In the genomic region with DNA sequence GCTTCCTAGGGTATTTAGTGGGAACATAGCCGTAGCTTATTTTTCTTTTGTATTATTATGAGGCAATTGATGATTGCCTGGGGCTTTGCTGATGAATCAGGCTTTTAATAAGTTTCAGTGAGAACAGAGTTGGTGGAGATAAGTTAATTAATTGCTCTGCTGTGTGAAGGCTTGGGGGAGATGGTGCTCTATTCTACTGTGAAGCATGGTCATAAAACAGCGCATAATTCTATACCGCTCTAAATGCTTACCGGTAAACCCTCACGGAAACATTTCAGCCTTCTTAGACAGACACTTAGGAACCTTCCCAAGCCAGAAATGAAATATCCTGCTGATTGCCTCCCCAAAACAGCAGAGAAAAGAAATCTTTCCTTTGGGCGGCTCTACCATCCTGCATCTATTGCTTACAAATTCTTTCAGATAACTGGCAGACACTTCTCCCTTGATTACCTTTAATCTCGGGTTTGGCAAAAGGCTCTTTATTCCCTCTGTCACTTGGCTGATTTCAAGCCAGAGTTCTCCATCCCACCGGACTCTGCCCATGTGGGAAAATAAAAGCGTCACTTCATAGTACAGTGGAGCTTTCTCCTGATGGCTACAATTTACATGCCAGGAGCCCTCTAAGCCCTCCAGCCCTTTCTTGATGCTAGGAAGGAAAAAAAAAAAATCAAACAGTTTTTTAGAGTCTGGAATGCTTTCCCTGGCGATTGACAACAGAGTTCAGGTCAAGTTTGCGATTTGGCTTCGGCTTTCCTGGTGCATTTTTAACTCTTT, we compare ENCODE assay signal across 12 mouse cellular contexts. TPM values are rescaled to one million over a fixed set of nuclear protein-coding genes. Genes with fewer than 3 reads are reported as not detected.
DNase-seq lines count a peak whose midpoint lies in the region; ATAC-seq and TF ChIP-seq lines count a peak whose summit lies in the region.
"Had no signal": no experiment of that assay in that cellular context is flagged by ENCODE, and none has a peak within 500 bp of the region (broad histone marks: within the 10 kb centered on the region; RNA-seq: fewer than 3 reads in every experiment).

No protein-coding gene starts in this region.

- 0 out of 2 replicates have a peak overlapping the region, but pooled peaks have one; percentile 3 for H3K4me3 ChIP-seq in heart, embryonic 13.5 days
- no peak overlapping the region for H3K4me3 ChIP-seq in stomach, embryonic 14.5 days (ENCODE audit: low read depth, low read length)
- no peak overlapping the region for H3K4me3 ChIP-seq in stomach, postnatal 0 days (ENCODE audit: low read depth, low read length)
- H3K4me3 ChIP-seq in limb, embryonic 11.5 days (ENCODE audit: low read depth, low read length) = no peak overlapping the region
- H3K4me3 ChIP-seq: left cerebral cortex, adult 2 months had no signal

- no peaks in the 10 kb centered on the region for H3K27me3 ChIP-seq in heart, embryonic 13.5 days (replicated peaks)
- H3K27me3 ChIP-seq in stomach, embryonic 14.5 days (ENCODE audit: control insufficient read depth, insufficient read depth, low read length) = no peaks in the 10 kb centered on the region
- H3K27me3 ChIP-seq in stomach, postnatal 0 days (ENCODE audit: control insufficient read depth, insufficient read depth, low read length) = no peaks in the 10 kb centered on the region
- H3K27me3 ChIP-seq in limb, embryonic 11.5 days (ENCODE audit: control insufficient read depth, insufficient read depth, low read length) = no peaks in the 10 kb centered on the region

- intact Hi-C loops in heart, postnatal 14 days (cut with DNase I) = loop anchor here (1.0 to 5.0 kb wide), 3 partner anchors 274 to 453 kb away; no protein-coding TSS in a partner anchor

- no peak for ATAC-seq in heart, embryonic 13.5 days (ENCODE audit: extremely low read depth, insufficient number of reproducible peaks, low FRiP score, low TSS enrichment)
- ATAC-seq in stomach, embryonic 14.5 days (ENCODE audit: insufficient number of reproducible peaks, insufficient read depth, low FRiP score, low read depth) = no peak
- ATAC-seq in stomach, postnatal 0 days (ENCODE audit: low FRiP score, low TSS enrichment) = no peak
- no peak for ATAC-seq in limb, embryonic 11.5 days (ENCODE audit: insufficient number of reproducible peaks, low FRiP score, low TSS enrichment, low read depth)

- no peaks in the 10 kb centered on the region for H3K9me3 ChIP-seq in heart, embryonic 13.5 days
- no peaks in the 10 kb centered on the region for H3K9me3 ChIP-seq in stomach, embryonic 14.5 days (ENCODE audit: control insufficient read depth, low read depth, low read length)
- H3K9me3 ChIP-seq in stomach, postnatal 0 days (ENCODE audit: control insufficient read depth, low read length) = no peaks in the 10 kb centered on the region
- no peaks in the 10 kb centered on the region for H3K9me3 ChIP-seq in limb, embryonic 11.5 days (ENCODE audit: control insufficient read depth, low read length)

- no peak for TF ChIP-seq EP300 in stomach, postnatal 0 days (optimal IDR thresholded peaks at IDR 0.05)

- H3K36me3 ChIP-seq in heart, embryonic 13.5 days = no peaks in the 10 kb centered on the region
- H3K36me3 ChIP-seq in stomach, embryonic 14.5 days (ENCODE audit: control insufficient read depth, insufficient read depth, low read length) = no peaks in the 10 kb centered on the region
- H3K36me3 ChIP-seq in stomach, postnatal 0 days (ENCODE audit: control insufficient read depth, insufficient read depth, low read length) = no peaks in the 10 kb centered on the region
- no peaks in the 10 kb centered on the region for H3K36me3 ChIP-seq in limb, embryonic 11.5 days (ENCODE audit: control insufficient read depth, insufficient read depth, low read length)

- TF ChIP-seq CTCF in stomach, postnatal 0 days (IDR thresholded peaks at IDR 0.05; ENCODE audit: low read depth) = no peak

- H3K9ac ChIP-seq in heart, embryonic 13.5 days = 0 out of 2 replicates have a peak overlapping the region, but pooled peaks have one; percentile 10
- no peak overlapping the region for H3K9ac ChIP-seq in stomach, embryonic 14.5 days (replicated peaks; ENCODE audit: low read depth, low read length)
- no peak overlapping the region for H3K9ac ChIP-seq in stomach, postnatal 0 days (ENCODE audit: low read length)
- no peak overlapping the region for H3K9ac ChIP-seq in limb, embryonic 11.5 days (ENCODE audit: low read length)

- no peak for DNase-seq in heart, postnatal 14 days
- DNase-seq in stomach, postnatal 0 days (ENCODE audit: low spot score) = no peak
- no peak for DNase-seq in limb, embryonic 11.5 days (ENCODE audit: low spot score)
- no peak for DNase-seq in adrenal gland, postnatal 10 days
- DNase-seq in retina, embryonic 14.5 days (ENCODE audit: low spot score) = no peak
- DNase-seq in right cerebral cortex, adult 2 months (ENCODE audit: low spot score in 2 of 2) = no peak
- DNase-seq: cerebellum, adult 9-10 months; kidney, adult 11 months had no signal

- H3K4me2 ChIP-seq in heart, embryonic 13.5 days = peak overlapping the region; percentile 47
- 0 out of 2 replicates have a peak overlapping the region, but pooled peaks have one; percentile 7 for H3K4me2 ChIP-seq in stomach, embryonic 14.5 days (replicated peaks; ENCODE audit: low read depth, low read length)
- no peak overlapping the region for H3K4me2 ChIP-seq in stomach, postnatal 0 days (replicated peaks; ENCODE audit: low read depth)
- peak overlapping the region; percentile 27 for H3K4me2 ChIP-seq in limb, embryonic 11.5 days (ENCODE audit: low read depth, severe bottlenecking)

- H3K4me1 ChIP-seq in heart, embryonic 13.5 days = peaks cover 33% of the 10 kb centered on the region
- 0 out of 2 replicates have a peak, but pooled peaks cover 5% of the 10 kb centered on the region for H3K4me1 ChIP-seq in stomach, embryonic 14.5 days (ENCODE audit: control insufficient read depth, insufficient read depth, low read length)
- no peaks in the 10 kb centered on the region for H3K4me1 ChIP-seq in stomach, postnatal 0 days (replicated peaks; ENCODE audit: control insufficient read depth, insufficient read depth)
- H3K4me1 ChIP-seq in limb, embryonic 11.5 days (ENCODE audit: control insufficient read depth, insufficient read depth, low read length) = peaks cover 16% of the 10 kb centered on the region

- WGBS in heart, embryonic 13.5 days = 37% methylated on average over 12 of the region's 12 CpGs
- 26% methylated on average over 12 of the region's 12 CpGs for WGBS in stomach, embryonic 14.5 days
- WGBS in stomach, postnatal 0 days = 29% methylated on average over 12 of the region's 12 CpGs
- 22% methylated on average over 12 of the region's 12 CpGs for WGBS in limb, embryonic 11.5 days

- no peak overlapping the region for H3K27ac ChIP-seq in heart, embryonic 13.5 days (replicated peaks)
- no peak overlapping the region for H3K27ac ChIP-seq in stomach, embryonic 14.5 days (ENCODE audit: low read length)
- H3K27ac ChIP-seq in stomach, postnatal 0 days (replicated peaks) = no peak overlapping the region
- no peak overlapping the region for H3K27ac ChIP-seq in limb, embryonic 11.5 days (replicated peaks; ENCODE audit: low read depth, low read length)
- H3K27ac ChIP-seq: left cerebral cortex, adult 2 months had no signal

RNA-seq across cellular contexts. Expression of gene Creb5, which starts 19.2 kb away (rescaled TPM):
- 31.1 and 33.0 TPM in 2 replicates for polyA plus RNA-seq in heart, embryonic 13.5 days (2015; fragmentation: Nextera tagmentation; extraction: Ambion mirVana)
- 10 to 100 TPM; 12.5 to 15.7 TPM for total RNA-seq in heart, postnatal 14 days (2021)
- 10.2 and 12.2 TPM in 2 replicates for polyA plus RNA-seq in stomach, embryonic 14.5 days (2014; fragmentation: Nextera tagmentation; extraction: Ambion mirVana)
- polyA plus RNA-seq in stomach, postnatal 0 days (2015; fragmentation: Nextera tagmentation; extraction: Ambion mirVana) = 3.2 and 5.3 TPM in 2 replicates
- 22.0 and 22.3 TPM in 2 replicates for polyA plus RNA-seq in limb, embryonic 11.5 days (2014; fragmentation: Nextera tagmentation; extraction: Ambion mirVana)
- total RNA-seq in adrenal gland, postnatal 10 days (2021) = 1 to 10 TPM; 4.1 to 5.9 TPM
- total RNA-seq: megakaryocyte-erythroid progenitor cell, adult 5-6 weeks had no signal
